23 mouse cellular contexts compared by ENCODE assay signal in genomic region chr8:12420537-12420936, GRCm38 (mm10). TPM values are rescaled to one million over a fixed set of nuclear protein-coding genes. Genes with fewer than 3 reads are reported as not detected.
DNase-seq lines count a peak whose midpoint lies in the region; ATAC-seq and TF ChIP-seq lines count a peak whose summit lies in the region.
"Had no signal": no experiment of that assay in that cellular context is flagged by ENCODE, and none has a peak within 500 bp of the region (broad histone marks: within the 10 kb centered on the region; RNA-seq: fewer than 3 reads in every experiment).

No protein-coding gene starts in this region.

- peak; percentile 19 for TF ChIP-seq CTCF in left cerebral cortex, adult 2 months (IDR thresholded peaks at IDR 0.05)
- no peak; a peak in 1 of 4 replicates for TF ChIP-seq CTCF in CH12.LX (conservative IDR thresholded peaks at IDR 0.05 in 1 of 2, IDR thresholded peaks at IDR 0.05 in 1 of 2; ENCODE audit: low read depth in 2 of 2, low read length in 2 of 2)
- 0 out of 2 replicates have a peak, but pooled peaks have one; percentile 5 for TF ChIP-seq CTCF in cortical plate, adult 2 months (IDR thresholded peaks at IDR 0.05; ENCODE audit: extremely low read depth, insufficient read depth, low read length)

- H3K9ac ChIP-seq in CH12.LX (ENCODE audit: insufficient read depth, low read depth), result no peak overlapping the region
- H3K9ac ChIP-seq: heart, embryonic 15.5 days; limb, embryonic 13.5 days had no signal

- TF ChIP-seq RAD21 in CH12.LX (IDR thresholded peaks at IDR 0.05; ENCODE audit: low read depth, low read length), result no peak; the same call in 1 of the 2 replicates

- dilution Hi-C loops in CH12.LX (cut with MboI; ENCODE audit: extremely low pct_ligation_motif_present, extremely low pct_unique_long_range_greater_than_20kb, low sequenced_read_pairs), result no loop called here

- peaks cover 47% of the 10 kb centered on the region for H3K27me3 ChIP-seq in CH12.LX (replicated peaks)

- no peaks in the 10 kb centered on the region for H3K36me3 ChIP-seq in CH12.LX (replicated peaks in 1 of 2; ENCODE audit: control insufficient read depth in 1 of 2, insufficient read depth in 1 of 2, low read length in 1 of 2)
- H3K36me3 ChIP-seq: G1E; heart, embryonic 15.5 days; hindbrain, embryonic 10.5 days; limb, embryonic 13.5 days had no signal

- no peaks in the 10 kb centered on the region for H3K4me1 ChIP-seq in CH12.LX (ENCODE audit: control insufficient read depth in 1 of 2, insufficient read depth in 2 of 2)
- no peaks in the 10 kb centered on the region for H3K4me1 ChIP-seq in cortical plate, adult 2 months (ENCODE audit: control insufficient read depth, insufficient read depth, low read length)
- H3K4me1 ChIP-seq: heart, embryonic 15.5 days; limb, embryonic 13.5 days had no signal

- in situ Hi-C loops in CH12.LX (cut with MboI; ENCODE audit: low pct_ligation_motif_present, low pct_unique_long_range_greater_than_20kb, low sequenced_read_pairs), result no loop called here

- no peak for TF ChIP-seq POLR2A in CH12.LX (IDR thresholded peaks at IDR 0.05; ENCODE audit: low read depth, low read length)
- no peak for TF ChIP-seq POLR2A in cortical plate, adult 2 months (IDR thresholded peaks at IDR 0.05; ENCODE audit: extremely low read depth, insufficient read depth, low read length)

- H3K4me2 ChIP-seq in CH12.LX (ENCODE audit: insufficient read depth, low read depth, poor library complexity, severe bottlenecking), result no peak overlapping the region
- H3K4me2 ChIP-seq: heart, embryonic 15.5 days; limb, embryonic 13.5 days had no signal

- ATAC-seq in granulocyte monocyte progenitor cell, adult 5-6 weeks (replicated peaks; ENCODE audit: poor library complexity, severe bottlenecking), result no peak
- ATAC-seq: midbrain, embryonic 16.5 days had no signal

- no peak overlapping the region for H3K4me3 ChIP-seq in left cerebral cortex, adult 2 months
- H3K4me3 ChIP-seq in CH12.LX (replicated peaks in 1 of 3; ENCODE audit: low read depth in 2 of 3, low read length in 2 of 3, poor library complexity in 1 of 3), result no peak overlapping the region
- no peak overlapping the region for H3K4me3 ChIP-seq in cortical plate, adult 2 months (ENCODE audit: insufficient read depth, low read length)
- H3K4me3 ChIP-seq: erythroblast, embryonic 14.5 days; gastrocnemius, adult 2 months; heart, adult 2 months; heart, embryonic 15.5 days; hindbrain, embryonic 10.5 days; limb, embryonic 13.5 days had no signal

- H3K9me3 ChIP-seq in CH12.LX (replicated peaks; ENCODE audit: low read length), result no peaks in the 10 kb centered on the region
- H3K9me3 ChIP-seq: G1E; heart, embryonic 15.5 days; hindbrain, embryonic 10.5 days; limb, embryonic 13.5 days had no signal

- TF ChIP-seq EP300 in CH12.LX (IDR thresholded peaks at IDR 0.05; ENCODE audit: low read length), result no peak

- no peaks in the 10 kb centered on the region for H3K79me2 ChIP-seq in CH12.LX (replicated peaks; ENCODE audit: control insufficient read depth, extremely low read depth, insufficient read depth, poor library complexity, severe bottlenecking)

- H3K27ac ChIP-seq in left cerebral cortex, adult 2 months, result no peak overlapping the region
- no peak overlapping the region for H3K27ac ChIP-seq in CH12.LX (ENCODE audit: insufficient read depth, low read depth)
- no peak overlapping the region for H3K27ac ChIP-seq in cortical plate, adult 2 months (ENCODE audit: insufficient read depth, low read length)
- H3K27ac ChIP-seq: gastrocnemius, adult 2 months; heart, adult 2 months; heart, embryonic 15.5 days; hindbrain, embryonic 10.5 days; limb, embryonic 13.5 days had no signal

- no peak for DNase-seq in left cerebral cortex, adult 2 months (ENCODE audit: extremely low spot score in 1 of 2, low spot score in 2 of 2)
- DNase-seq in left cerebral cortex, postnatal 36 days (ENCODE audit: low spot score in 2 of 2), result no peak
- DNase-seq in 416B (ENCODE audit: low read depth) (peak; percentile 10), CH12.LX (ENCODE audit: extremely low read depth) (peak; percentile 19)
- DNase-seq in left cerebral cortex, adult 8-10 months (ENCODE audit: low spot score in 2 of 2), result no peak
- DNase-seq: adrenal gland, adult 2 months; cerebellum, postnatal 25 days; gastrocnemius, adult 2 months; heart, adult 2 months; kidney, postnatal 10 days; retina, postnatal 1 day; right cerebral cortex, postnatal 4 days had no signal

- intact Hi-C loops in left cerebral cortex, adult 2 months (cut with DNase I), result no loop called here
- intact Hi-C loops in left cerebral cortex, postnatal 36 days (cut with DNase I), result no loop called here

TF ChIP-seq in CH12.LX, 34 proteins besides CTCF, POLR2A, EP300 and RAD21:
- TF ChIP-seq ETS1 (conservative IDR thresholded peaks at IDR 0.05; ENCODE audit: low read depth, low read length), result no peak
- no peak for TF ChIP-seq ZKSCAN1 (IDR thresholded peaks at IDR 0.05; ENCODE audit: borderline replicate concordance, low read depth, low read length)
- TF ChIP-seq MAZ (IDR thresholded peaks at IDR 0.05; ENCODE audit: low read depth, low read length), result no peak
- TF ChIP-seq PAX5 (IDR thresholded peaks at IDR 0.05; ENCODE audit: low read length), result no peak
- no peak for TF ChIP-seq USF1 (IDR thresholded peaks at IDR 0.05; ENCODE audit: low read depth, low read length)
- TF ChIP-seq MXI1 (IDR thresholded peaks at IDR 0.05; ENCODE audit: low read depth, low read length), result no peak
- TF ChIP-seq CHD1 (IDR thresholded peaks at IDR 0.05; ENCODE audit: low read depth, low read length), result no peak
- no peak for TF ChIP-seq TBP (conservative IDR thresholded peaks at IDR 0.05; ENCODE audit: low read depth, low read length)
- TF ChIP-seq MEF2A (IDR thresholded peaks at IDR 0.05; ENCODE audit: borderline replicate concordance, low read depth, low read length), result no peak
- TF ChIP-seq ELF1 (IDR thresholded peaks at IDR 0.05; ENCODE audit: low read depth, low read length), result no peak
- no peak for TF ChIP-seq HCFC1 (IDR thresholded peaks at IDR 0.05; ENCODE audit: low read depth, low read length)
- no peak for TF ChIP-seq E2F4 (IDR thresholded peaks at IDR 0.05; ENCODE audit: insufficient replicate concordance, low read depth, low read length)
- TF ChIP-seq ZNF384 (IDR thresholded peaks at IDR 0.05; ENCODE audit: low read depth, low read length), result no peak
- no peak for TF ChIP-seq NRF1 (IDR thresholded peaks at IDR 0.05; ENCODE audit: low read depth, low read length)

RNA-seq across cellular contexts. Expression of gene Sox1, which starts 25.4 kb away (rescaled TPM):
- total RNA-seq in left cerebral cortex, adult 2 months (2021), result 10 to 100 TPM in 1 of 2 experiments, 1 to 10 TPM in 1; 9.5 to 11.6 TPM
- 10 to 100 TPM in 1 of 2 experiments, 1 to 10 TPM in 1; 7.9 to 12.8 TPM for total RNA-seq in left cerebral cortex, postnatal 36 days (2021)
- total RNA-seq in CH12.LX (2012; rRNA removed) (not detected in 2 replicates), CH12.LX (2014; rRNA removed) (not detected in 2 replicates)
- not detected in 2 replicates for polyA plus RNA-seq in CH12.LX (2012; ENCODE audit: insufficient read length, low read depth)
- polyA plus RNA-seq in cortical plate, adult 2 months (2012; rRNA removed), result 6.1 and 6.8 TPM in 2 replicates
- total RNA-seq in granulocyte monocyte progenitor cell, adult 5-6 weeks (2014; fragmentation: Nextera tagmentation), result not detected in 2 replicates
- not detected in 2 replicates for total RNA-seq in granulocyte monocyte progenitor cell, adult 5-6 weeks (2017)
- 10 to 100 TPM; 10.9 to 14.2 (median 13.0) TPM for total RNA-seq in left cerebral cortex, adult 8-10 months (2022)
- total RNA-seq: adrenal gland, adult 2 months; gastrocnemius, adult 2 months; heart, adult 2 months; megakaryocyte, adult 5-6 weeks had no signal
- polyA plus RNA-seq: G1E; heart, adult 2 months; heart, embryonic 15.5 days; intestine, embryonic 14.5 days; limb, embryonic 13.5 days; lung, embryonic 16.5 days had no signal

Comparison
In these comparisons a context has a peak if more than half of its experiments do, and no peak if none do; other contexts are left out.
1. DNase-seq: peak in 416B (single experiment) and CH12.LX (single experiment); none in left cerebral cortex, adult 2 months (0 of 2), left cerebral cortex, postnatal 36 days (0 of 2) and left cerebral cortex, adult 8-10 months (0 of 2).
2. CTCF ChIP-seq: peak in left cerebral cortex, adult 2 months (single experiment) and cortical plate, adult 2 months (single experiment); none in CH12.LX (0 of 2).
3. RNA of gene Sox1, which starts 25.4 kb away (total RNA-seq): 10.9 to 14.2 TPM in left cerebral cortex, adult 8-10 months, 7.9 to 12.8 TPM in left cerebral cortex, postnatal 36 days and 9.5 to 11.6 TPM in left cerebral cortex, adult 2 months; not detected in CH12.LX and not detected in granulocyte monocyte progenitor cell, adult 5-6 weeks; every median in the first group is over 4 times any median in the second.